Mouse (Mus musculus) megakaryocyte progenitor cell, adult 5-6 weeks (primary cell): ENCODE measurements around the gene Zfp423. TPM values are rescaled to one million over a fixed set of nuclear protein-coding genes. Genes with fewer than 3 reads are reported as not detected.

Source experiments
- ATAC-seq: replicated peaks from 2 replicates; pipeline ENCODE4 v1.8.0; 2016; ENCODE audit warnings: mild to moderate bottlenecking, moderate TSS enrichment, inconsistent platforms; ENCODE audit not compliant: poor library complexity
- total RNA-seq, 2 experiments: library from RNA; stranded (forward) in 1 of 2; stranded (reverse) in 1 of 2; fragments of 157-497, 149-512 nt in 1 of 2; fragments of 200-1000 nt in 1 of 2; gene quantifications; 2 replicates each; pipeline versions ENCODE4 v1.2.3 to v1.2.4; 2015 to 2017

The Zfp423 gene
- total RNA-seq, 2 experiments from 2014 or later, result not detected

- no peak for ATAC-seq
Measured at GRCm38 (mm10) chr8:87908940-87909339, 50.5 kb downstream of the Zfp423 start.

GRCm38 (mm10) chr8:87905404-87905803, 54.0 kb downstream of the Zfp423 start:
- ATAC-seq, result no peak

DNA sequence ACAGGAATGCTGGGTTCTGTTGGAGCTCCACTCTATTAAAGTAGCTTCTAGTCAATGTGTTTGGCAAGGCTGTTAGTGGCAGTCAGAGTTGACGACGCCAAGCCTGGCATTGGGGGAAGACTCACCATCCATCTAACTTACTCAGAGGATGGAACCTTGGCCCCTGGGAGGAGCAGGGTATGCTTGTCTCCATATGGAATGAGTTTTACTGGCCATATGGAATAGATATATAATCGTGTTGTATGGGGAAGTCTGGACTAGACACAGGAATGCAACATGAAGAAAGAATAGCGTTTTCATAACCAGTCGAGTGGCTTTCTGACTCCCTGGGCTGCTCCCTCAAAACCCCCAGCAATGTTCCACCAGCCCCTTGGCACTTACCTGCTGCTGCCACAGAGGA, 55.3 kb downstream of the Zfp423 start:
- no peak for ATAC-seq

DNA sequence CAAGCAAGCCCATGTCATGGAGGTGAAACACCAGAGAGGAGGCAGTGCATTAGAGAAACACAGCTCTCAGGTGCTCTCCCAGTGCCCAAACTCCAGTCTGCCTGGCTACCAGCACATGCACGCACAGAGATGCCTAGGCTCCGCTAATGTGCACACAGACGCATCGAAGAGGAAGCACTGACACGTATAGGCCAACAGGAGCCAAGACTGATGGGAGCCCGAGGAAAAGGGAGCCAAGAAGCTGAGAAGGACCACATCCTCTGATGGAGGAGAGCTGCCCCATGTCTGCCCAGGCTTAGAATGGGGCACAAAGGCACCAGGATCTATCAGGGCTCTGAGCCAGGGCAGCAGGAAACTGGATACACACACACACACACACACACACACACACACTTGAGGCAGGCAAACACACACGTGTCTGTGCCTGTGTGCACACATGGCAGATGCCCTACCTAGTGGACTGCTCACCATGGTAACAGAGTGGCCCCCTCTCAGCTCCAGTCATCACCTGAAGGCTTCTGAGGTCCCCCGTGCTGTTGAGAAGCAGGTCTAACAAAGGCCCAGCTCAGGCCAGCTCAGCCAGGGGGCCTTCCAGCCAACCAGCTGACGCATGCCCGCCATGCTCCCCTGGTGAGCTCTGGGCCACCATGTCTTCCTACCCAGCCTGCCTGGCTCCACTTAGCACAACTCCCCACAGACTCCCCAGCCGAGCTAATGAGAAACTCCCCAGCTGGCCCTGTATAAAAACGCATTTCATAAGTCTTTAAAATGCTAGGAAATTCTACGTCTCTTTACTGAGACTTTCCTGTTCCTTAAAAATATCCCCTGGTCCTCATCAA, 64.0 kb downstream of the Zfp423 start:
- ATAC-seq, result no peak

- no peak for ATAC-seq
Measured at GRCm38 (mm10) chr8:87894287-87894686, 65.1 kb downstream of the Zfp423 start.

DNA sequence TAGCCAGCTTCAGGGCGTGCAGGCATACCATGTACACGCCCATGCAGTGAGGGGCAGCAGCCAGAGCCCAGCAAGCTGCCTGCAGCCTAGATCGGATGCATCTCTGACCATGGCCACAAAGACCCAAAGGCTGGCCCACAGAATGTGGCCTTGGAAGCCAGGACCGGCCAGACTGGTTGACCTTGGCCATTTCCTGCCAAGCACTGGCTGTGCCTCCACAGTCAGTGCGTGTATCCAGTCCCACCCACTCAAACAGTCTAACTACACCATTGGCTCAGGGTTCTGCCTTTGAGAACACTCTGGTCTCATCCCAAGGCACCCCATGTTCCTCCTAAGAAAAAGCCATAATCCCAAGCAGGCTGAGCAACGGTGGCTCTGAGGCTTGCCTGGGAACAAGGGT, 65.8 kb downstream of the Zfp423 start:
- no peak for ATAC-seq

DNA sequence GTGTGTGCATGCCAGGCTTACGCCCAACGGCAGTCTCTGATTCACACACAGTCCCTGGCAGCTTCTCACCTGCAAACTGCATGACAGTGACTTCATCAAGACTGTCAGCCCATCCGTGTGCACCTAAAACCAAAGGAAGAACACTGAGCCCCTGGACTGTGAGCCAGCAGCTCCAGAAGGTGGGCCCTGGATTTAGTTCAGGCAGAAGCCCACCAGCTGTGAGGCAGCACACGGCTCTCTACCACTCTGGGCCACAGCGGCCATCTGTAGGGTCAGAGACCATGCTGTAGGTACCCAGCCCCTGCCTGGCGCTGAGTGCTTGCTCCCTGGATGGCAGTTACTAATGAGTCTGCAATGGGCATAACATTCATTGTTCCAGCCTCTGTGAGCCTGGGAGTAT, 66.5 kb downstream of the Zfp423 start:
- no peak for ATAC-seq

- ATAC-seq, result no peak
Measured at GRCm38 (mm10) chr8:87891884-87892283, 67.5 kb downstream of the Zfp423 start.

GRCm38 (mm10) chr8:87887956-87888355, 71.4 kb downstream of the Zfp423 start:
- ATAC-seq, result no peak

DNA sequence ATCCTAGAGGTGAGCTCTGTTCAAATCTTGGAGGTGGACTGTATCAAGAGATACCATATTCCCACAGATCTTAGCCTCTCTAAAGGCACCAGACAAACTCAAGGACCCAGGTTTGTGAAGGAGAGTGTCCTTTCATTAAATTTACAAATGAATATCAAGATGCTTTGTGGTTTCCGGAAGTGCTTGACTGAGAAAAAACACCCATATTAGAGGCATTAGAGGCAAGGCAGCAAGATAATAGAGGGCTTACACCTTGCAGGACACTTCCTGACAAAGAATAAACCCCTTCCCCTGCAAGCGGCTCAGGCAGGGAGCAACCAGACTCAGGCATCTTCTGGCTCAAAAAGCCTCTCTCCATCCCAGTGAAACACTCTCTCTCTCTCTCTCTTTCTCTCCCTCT, 78.3 kb downstream of the Zfp423 start:
- ATAC-seq, result no peak

DNA sequence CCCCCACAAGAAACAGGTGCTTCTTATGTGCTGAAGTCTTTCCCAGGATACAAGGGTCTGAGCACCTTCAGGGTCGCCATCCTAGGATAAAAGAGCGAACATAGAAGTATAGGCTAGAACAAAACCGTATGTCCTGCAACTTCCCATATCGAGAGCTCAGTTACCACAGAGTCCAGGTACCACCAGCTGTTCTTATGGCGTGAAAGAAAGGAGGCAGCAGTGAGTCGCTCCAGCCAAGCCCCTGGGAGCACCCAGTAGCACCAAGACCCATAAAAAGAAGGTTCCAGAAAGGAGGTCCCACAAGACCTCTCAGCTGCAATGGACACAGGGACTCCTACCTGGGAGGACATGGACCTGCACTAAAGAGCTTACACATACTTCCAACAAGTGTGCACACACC, 83.5 kb downstream of the Zfp423 start:
- no peak for ATAC-seq

DNA sequence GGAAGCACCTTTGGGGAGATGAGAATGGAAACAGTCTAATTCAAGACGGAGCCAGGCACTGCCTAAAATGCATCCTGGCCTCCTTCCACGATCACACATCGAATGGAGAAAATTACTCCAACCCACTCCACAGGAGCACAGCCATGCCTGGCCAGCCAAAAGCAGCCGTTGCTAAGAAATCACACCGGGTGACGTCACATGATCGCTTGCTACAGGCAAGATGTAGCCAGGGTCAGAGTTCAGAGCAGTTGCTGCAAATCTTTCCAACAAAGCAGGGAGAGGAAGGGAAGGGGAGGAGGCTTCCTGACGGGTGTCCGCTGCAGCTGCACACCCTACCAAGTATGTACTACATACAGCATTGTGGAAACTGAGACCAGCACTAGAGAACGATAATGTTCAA, 83.9 kb downstream of the Zfp423 start:
- ATAC-seq, result no peak

GRCm38 (mm10) chr8:87872987-87873550, 86.3 kb downstream of the Zfp423 start:
- no peak for ATAC-seq

- no peak for ATAC-seq
Measured at GRCm38 (mm10) chr8:87872356-87872930, 87.0 kb downstream of the Zfp423 start.

DNA sequence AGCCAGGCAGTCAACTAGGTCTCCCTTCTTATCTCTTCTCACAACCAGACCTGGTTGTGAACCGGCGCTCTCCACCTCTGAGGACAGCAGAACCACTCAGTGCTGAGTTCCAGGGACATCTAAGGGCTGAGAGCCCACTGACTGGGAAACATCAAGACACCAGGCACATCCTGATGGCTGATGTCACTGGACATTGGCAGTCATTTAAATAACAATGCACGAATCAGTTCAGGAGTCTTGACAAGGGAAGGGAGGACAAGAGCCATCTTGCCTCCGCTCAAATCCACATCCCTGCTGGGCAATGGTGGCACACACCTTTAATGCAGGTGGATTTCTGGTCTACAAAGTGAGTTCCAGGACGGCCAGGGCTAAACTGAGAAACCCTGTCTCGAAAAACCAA, 92.8 kb downstream of the Zfp423 start:
- ATAC-seq, result no peak

GRCm38 (mm10) chr8:87864236-87864635, 95.2 kb downstream of the Zfp423 start:
- peak; percentile 55; the same call in 1 of the 2 replicates for ATAC-seq

DNA sequence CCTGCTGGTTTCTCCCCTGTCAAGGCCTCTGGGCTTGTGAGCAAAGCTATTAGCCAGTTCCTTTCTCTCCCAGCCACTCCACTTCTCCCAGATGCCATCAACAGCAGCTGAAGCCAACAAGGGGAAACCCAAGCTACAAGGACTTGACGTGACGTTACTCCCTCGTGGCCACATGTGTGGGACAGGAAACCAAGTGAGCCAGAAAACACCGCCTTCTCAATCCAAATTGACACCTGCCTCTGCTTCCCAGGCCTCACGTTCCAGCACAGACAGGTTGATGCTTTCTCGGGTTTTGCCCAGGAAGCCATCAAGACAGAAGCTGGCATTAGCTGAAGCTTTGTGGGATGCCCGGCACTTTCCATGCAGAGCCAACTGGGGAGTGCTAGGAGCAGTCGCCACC, 96.3 kb downstream of the Zfp423 start:
- ATAC-seq, result no peak

- no peak for ATAC-seq
Measured at GRCm38 (mm10) chr8:87861718-87862117, 97.7 kb downstream of the Zfp423 start.

- no peak for ATAC-seq
Measured at GRCm38 (mm10) chr8:87860905-87861304, 98.5 kb downstream of the Zfp423 start.

DNA sequence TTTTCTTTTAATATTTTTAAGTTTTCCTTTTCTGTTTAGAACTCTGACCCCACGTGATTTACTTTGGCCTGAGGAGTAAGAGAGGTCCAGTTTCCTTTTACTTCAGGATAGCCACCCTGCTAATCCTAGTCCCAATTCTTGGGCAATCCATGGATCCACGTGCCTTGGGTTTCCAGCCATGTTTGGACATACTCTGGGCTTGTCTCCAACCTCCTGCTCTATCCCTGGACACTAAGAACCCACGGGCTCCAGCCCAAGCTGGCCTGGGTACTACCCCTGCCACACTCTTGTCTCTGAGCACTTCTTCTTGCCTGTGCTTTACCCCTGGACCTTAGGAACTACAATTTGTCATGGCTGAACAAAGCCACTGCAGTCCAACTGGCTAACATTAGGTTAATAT, 107.5 kb downstream of the Zfp423 start:
- ATAC-seq, result no peak

GRCm38 (mm10) chr8:87851380-87851779, 108.0 kb downstream of the Zfp423 start:
- no peak for ATAC-seq

GRCm38 (mm10) chr8:87848836-87849235, 110.6 kb downstream of the Zfp423 start:
- no peak for ATAC-seq
